Mouse (Mus musculus) common myeloid progenitor, adult 5-6 weeks (primary cell): ENCODE measurements around the gene Prr14l. TPM values are rescaled to one million over a fixed set of nuclear protein-coding genes. Genes with fewer than 3 reads are reported as not detected.
A peak's percentile ranks its signal among the peaks of the same experiment; 100 is the strongest.
"Not testable (repeated sequence)": the region's sequence is repeated elsewhere in the genome, so short reads cannot be mapped to it uniquely, and the experiment has no call there.

Source experiments
- ATAC-seq: replicated peaks from 2 replicates; pipeline ENCODE4 v1.8.0; 2016; ENCODE audit warnings: low read depth, mild to moderate bottlenecking, moderate TSS enrichment, inconsistent platforms; ENCODE audit not compliant: poor library complexity, severe bottlenecking
- total RNA-seq: library from RNA; stranded (forward); fragments of 200-1000, 187-1606 nt; gene quantifications from 2 replicates; pipeline ENCODE4 v1.2.3, GENCODE M21; 2017

Prr14l gene
- total RNA-seq, 1 experiment from 2014 or later: 37.7 TPM

DNA sequence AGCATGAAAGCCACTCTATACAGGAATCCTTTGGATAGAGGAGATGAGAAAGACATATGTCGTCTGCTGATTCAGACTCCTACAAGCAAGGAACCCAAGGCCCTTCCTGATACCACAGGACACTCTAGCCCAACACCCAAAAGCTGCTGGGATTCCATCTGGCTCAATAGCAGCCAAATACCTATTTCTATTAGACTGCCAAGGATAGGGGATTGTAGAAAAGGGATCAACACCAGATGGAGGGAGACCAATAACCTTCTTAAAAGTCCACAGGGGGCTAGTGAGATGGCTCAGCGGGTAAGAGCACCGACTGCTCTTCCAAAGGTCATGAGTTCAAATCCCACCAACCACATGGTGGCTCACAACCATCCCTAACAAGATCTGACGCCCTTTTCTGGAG lies 38.7 kb downstream of the Prr14l start:
- no peak for ATAC-seq

DNA sequence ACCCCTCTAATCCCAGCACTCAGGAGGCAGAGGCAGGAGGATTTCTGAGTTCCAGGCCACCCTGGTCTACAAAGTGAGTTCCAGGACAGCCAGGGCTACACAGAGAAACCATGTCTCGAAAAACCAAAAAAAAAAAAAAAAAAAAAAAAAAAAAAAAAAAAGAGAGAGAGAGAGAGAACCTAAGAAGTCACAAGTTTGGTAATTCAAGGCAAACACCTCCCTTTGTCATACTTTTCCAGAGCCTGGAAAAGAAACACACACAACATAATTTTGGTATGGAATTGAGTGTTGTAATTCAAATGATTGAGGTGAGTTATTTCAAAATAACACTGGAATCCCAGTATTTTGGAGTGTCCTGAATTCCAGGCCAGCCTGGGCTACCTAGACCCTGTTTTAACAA lies 67.6 kb downstream of the Prr14l start:
- ATAC-seq: not testable (repeated sequence)

DNA sequence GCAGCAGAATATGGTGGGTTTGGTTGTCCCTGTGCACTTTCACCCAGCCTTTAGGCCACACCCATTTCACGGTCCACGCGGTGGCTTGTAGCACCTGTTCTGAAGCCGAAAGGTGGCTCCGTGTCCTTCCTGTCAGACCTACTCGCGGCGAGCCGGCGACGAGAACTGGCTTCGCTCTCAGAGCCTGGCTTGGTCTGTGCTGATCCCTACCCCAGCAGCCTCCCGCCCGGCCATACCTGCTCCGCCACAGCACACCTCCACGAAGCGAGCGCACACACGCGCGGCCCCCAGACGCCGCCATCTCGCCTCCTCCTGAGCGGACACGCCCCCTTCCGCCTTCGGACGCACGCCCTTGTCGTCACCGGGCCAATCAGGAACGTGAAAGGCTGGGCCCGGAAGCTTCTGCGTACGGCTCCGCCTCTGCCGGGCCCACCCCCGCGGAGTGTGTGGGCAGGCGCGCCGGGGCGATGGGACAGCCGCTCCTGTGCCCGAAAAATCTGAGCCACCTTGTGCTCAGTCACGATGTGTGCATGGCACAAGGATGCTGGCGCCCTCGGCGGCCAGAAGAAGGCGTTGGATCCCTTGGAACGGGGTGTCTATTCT lies 68.6 kb downstream of the Prr14l start, which contains the start of gene Pisd:
Gene Pisd (minus strand): TSS at position 334 of the 603 bp plus-strand sequence.
- ATAC-seq: peak; percentile 99

DNA sequence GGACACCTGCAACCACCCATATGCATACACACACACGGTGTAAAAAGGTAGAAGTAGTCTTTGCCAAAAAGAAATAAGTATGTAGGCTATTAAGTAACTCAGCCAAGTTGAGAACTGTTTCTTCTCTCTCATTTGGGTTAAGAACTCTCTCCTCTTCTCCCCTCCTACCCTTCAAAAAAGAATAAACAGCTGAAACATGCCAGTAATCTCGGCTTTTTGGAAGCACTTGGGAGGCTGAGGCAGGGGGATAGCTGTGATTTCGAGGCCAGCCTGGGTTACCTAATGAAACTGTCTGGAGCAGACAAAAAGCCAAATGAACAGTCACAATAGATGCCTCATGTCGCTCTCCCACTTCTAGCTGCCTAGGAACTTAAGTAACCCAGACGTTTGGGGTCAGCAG lies 69.3 kb downstream of the Prr14l start:
- ATAC-seq: no peak

DNA sequence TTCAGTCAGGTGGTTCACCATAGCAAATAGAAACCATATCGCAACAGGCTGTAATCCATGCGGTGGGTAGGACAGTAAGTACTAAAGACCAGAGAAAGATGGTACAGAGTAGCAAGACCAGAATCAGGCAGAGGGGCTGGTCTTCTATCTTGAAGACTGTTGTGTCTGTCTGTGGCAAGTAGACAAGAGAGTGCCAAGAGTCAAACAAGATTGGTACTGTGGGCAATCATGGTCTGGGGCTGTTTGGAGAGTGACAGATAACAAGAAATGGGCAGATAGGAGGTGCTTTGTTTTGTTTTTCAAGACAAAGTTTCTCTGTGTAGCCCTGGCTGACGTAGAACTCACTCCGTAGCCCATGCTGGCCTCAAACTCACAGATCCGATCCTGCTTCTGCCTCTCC lies 72.5 kb downstream of the Prr14l start:
- ATAC-seq: no peak

DNA sequence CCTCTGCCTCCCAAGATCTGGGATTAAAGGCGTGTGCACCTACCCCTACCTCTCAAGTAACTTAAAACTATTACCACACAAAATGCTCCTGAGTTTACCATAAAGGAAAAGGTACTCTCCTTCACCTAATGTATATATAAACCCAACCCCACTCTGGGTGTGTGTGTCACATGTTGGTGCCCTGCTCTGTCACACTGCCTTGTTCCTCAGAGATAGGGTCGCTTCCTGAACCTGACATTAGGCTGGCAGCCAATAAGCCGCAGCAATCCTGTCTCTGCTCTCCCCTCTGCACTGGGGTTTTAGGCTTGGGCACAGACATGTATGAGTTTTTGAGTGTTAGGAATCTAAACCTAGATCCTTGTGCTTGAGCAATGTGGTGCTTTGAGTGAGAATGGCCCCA lies 75.9 kb downstream of the Prr14l start:
- peak; percentile 60 for ATAC-seq

DNA sequence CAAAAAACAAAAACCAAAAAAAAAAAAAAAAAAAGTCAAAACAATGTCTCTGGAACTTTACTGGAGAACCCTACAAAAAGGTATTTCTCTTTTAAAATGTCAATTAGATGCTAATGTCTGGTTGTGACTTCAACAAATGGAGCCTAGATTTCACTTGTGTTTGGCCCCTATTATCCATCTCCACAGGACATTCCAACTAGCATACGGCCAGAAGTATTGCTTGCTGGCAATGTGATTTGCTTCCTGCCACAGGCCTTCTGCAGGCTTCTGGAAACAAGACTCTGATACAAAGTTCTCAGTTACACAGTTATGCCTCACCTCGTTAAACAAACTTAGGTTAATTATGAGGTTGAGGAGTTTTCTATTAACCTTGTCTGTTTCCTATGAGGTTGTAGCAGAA lies 81.7 kb downstream of the Prr14l start:
- no peak for ATAC-seq

DNA sequence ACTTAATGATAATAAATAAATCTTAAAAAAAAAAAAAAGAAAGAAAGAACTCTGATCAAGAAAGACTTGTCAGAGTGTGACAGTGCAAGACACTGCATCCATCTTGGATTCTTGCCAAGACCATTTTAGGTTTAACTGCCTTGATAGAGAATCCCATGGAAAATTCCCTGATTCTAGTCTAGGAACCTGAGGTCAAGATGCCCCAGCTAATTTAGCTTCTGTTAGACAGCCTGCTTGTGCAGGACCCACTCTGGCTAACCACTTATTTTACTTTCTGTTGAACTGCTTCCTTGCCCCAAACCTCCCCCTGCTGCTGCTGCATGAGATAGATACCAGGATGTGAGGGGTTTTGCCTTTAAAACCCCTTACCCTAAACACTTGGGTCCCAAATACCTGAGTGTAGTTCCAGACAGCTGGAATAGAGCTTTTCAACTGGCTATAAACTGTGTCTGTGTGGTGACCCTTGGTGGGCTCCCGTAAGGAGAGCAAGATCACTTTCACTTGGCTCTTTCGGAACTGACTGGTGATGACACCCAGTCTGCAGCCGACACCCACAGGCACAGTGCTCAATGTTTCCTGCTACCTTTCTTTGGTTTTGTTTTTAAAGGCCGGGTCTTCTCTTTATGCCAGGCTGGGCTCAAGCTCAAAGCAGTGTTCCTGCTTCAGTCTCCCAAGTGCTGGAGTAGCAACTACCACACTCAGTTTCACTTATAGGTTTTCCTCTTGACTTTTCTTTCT lies 86.3 kb downstream of the Prr14l start:
- no peak for ATAC-seq

DNA sequence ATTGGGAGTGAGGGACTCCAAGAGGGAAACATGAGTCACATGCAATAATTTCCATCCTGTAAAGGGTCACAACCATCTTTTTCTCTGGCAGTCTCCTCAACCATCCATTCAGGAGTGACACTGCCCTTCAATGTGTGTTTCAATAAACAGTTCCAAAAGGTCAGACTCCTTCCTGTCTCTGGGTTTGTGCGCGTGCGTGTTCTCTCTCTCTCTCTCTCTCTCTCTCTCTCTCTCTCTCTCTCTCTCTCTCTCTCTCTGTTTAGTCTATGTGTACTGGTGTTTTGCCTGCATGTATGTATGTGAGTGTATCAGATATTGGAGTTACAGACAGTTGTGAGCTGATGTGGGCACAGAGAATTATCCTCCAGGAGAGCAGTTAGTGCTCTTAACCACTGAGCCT lies 87.1 kb downstream of the Prr14l start:
- no peak for ATAC-seq

DNA sequence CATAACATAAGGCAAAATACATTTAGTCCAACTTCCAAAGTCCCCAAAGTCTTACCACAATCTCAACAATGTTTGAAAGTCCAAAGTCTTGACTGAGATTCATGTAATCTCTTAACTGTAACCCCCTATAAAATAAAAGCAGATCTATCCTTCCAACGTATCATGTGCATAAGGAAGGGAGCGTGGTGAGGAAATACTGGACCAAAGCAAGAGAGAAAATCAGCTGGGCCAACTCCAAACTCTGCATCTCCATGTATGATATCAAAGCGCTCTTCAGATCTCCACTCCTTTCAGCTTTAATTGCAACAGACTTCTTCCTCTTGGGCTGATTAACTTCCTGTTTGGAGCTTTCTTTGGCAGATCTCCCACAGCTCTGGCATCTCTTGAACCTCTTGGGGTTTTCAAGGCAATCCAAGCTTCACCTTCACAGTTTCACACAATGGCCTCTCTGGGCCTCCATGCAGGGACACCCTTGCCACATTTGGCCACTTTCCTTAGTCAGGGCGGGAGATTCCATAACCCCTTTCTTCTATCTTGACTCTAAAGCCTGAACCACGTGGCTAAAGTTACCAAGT lies 92.4 kb downstream of the Prr14l start:
- ATAC-seq: peak; percentile 83

DNA sequence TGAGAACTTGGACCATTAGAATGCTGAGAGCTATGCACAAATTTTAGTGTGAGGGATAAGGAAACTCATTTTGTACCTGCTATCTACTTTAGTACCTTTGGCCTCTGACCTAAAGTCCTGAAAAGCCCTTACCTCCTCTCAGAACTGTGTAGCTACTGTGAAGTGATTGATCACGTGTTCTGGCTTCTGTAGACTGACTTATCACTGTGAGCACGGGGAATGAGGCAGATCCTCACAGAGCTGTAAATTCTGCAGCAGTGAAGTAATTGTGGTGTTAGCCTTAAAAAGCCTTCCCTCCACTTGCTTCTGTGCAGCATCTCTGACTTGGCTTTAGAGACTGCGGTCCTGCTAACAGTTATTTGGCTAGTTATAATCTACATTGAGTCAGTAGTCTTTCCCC lies 93.3 kb downstream of the Prr14l start:
- no peak for ATAC-seq

DNA sequence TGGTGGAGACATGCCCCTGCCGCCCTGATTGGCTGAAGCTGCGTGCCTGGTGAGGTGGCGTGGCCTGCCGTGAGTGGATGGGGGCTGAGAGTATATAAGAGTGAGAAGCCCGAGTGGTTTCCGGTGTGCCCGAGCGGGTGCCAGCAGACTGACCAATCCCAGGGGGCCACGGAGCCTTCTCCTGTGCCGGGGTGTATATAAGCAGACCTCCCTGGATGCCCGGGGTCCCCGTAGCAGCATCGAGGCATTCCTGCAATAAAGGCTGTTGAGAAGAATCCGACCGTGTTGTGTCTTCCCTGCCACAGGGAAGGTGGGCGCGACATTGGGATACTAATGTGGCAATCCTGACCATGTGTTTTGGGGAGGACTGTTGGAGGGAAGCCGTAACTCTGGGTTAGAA lies 93.7 kb downstream of the Prr14l start:
- ATAC-seq: not testable (repeated sequence)

DNA sequence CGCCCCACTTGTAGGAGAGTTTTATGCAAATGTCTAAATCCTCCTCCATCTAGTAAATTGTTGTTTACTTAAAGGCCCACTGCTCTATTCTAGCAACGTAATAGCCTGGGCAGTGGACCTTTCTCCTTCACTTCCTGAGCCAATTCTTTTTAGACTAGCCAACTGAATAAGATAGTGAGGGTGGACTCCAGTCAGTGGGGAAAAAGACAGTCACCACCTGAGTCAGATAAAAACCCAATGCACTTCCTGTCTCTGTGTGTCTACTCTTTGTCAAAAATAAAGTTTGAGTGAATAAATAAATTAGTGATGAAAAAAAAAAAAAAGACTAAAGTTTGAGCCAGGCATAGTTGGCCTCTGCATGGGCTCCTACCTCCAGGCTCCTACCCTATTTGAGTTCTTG lies 94.4 kb downstream of the Prr14l start:
- ATAC-seq: no peak

DNA sequence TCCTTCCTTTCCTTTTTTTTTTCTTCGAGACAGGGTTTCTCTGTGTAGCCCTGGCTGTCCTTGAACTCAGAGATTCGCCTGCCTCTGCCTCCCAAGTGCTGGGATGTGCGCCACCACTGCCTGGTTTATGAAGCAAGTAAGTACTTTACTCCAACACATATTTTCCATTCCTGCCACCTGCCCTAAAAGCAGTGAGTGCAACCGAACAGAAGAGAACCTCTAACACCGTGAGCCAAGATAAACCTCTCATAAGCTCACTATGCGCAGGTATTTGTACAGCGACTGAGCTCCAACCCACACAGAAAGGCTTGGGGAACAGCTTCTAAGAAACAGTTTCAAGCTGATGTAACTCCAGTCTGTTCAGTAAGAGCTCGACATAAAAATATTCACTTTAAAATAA lies 97.9 kb downstream of the Prr14l start:
- no peak for ATAC-seq

DNA sequence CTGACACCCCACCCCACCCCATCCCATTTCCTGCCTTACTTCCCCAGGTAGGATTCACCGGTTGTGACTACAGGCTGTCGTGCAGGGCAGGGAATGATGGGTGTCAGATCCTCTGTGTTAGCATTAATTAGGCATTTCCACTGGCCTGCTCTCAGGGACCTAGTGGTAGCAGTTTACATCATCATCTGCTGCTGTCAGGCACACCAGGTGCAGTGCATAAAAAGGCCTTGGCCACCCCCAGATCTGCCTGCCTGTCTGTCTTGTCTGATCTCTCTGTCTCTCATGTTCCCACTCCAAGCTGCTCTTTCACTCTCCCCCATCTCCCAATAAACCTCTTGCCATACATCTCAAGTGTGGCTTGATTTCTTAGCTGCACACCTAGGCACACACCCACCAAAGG lies 102.3 kb downstream of the Prr14l start:
- ATAC-seq: no peak

DNA sequence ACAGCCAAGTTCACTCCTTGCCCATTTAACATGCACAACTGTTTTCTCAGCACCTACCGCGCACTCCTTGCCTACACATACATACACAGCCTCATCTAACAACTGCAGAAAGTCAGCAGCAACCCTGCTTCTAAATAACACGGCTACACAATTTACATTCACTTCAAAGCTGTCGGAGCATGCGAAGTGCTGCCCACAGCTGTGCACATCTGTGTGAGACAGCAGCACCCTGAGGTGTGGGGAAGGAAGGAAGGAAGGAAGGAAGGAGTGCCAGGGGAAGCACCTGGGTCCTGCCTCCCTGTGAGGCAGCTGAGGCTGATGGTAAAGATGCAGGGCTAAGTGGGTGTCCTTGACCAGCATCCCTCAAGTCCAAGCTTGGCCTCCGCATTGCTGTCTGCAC lies 105.1 kb downstream of the Prr14l start:
- ATAC-seq: no peak

DNA sequence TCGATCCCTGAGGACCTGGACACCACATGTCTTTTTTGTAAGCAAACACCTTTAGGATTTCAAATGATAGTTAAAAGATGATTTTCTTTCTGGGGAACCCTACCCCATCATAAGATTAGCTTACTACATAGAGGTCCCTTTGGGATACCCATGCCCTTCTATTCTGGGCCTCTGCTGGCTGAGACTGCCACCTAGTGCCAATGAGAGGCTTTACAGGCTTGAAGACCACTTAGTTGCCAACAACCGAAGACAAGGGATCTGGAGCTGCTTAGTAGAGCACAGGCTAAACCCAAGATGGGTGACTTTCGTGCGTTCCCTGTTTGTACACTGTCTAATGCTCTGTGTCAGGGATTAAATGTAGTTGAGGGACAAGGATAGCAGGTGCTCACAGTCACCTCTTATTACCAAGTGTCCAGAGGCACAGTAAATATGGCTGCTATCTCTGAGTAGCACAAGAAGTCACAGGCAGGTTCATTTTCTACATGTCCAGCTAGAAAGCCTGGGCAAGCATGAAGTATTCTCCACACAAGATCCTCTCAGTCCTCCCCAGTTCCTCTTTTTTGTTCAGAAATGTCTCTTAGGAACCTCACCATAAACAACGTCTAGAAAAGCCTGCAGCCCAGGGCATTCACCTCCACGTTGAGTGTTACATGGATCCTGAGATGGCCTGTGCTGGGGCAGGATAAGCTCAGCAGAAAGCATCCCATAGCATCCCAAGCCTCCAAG lies 106.2 kb downstream of the Prr14l start:
- peak; percentile 62; the same call in 1 of the 2 replicates for ATAC-seq

DNA sequence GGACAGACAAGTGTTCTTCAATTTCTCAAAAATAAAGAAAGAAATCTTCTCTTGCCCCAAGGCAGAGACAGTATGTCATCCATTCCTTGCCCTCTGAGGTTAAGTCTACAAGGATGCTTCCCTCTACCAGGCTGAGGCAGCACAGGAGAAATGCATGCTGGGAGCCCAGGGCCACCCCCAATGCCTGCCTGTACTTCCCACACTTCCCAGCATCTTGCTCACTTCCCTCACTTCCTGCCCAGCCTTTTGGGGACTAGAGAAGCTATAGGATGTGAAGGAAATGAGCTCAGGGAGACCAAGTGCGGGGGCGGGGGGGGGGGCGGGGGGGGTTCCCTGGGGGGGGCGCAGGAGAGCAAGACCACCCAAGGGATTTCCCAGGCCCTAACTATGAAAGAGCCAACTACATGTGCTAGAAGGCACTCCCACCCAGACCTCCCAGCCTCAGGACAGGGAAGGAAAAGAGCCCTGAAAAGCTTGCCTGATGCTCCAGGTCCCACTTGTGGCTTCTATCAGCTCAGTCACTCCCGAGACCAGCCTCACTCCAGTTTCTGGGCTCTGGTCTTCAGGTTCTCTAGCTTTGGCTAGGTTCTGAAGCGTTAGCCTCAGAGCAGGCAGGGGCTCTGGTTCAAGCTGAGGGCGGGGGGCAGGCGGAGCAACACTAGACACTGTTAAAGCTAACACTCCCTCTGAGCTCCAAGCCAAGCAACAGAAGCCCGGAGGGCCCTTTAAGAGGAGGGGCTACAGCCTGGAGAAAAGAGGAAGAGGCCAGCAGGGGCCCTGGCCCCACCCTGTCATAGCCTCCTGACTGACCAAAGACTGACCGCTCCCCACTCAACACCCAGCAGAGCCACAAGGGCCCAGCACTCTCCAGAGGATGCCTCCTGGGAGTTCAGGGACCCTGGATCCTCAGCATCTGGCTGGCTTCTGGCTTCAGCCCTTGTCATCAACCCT lies 108.1 kb downstream of the Prr14l start:
- ATAC-seq: peak; percentile 87

DNA sequence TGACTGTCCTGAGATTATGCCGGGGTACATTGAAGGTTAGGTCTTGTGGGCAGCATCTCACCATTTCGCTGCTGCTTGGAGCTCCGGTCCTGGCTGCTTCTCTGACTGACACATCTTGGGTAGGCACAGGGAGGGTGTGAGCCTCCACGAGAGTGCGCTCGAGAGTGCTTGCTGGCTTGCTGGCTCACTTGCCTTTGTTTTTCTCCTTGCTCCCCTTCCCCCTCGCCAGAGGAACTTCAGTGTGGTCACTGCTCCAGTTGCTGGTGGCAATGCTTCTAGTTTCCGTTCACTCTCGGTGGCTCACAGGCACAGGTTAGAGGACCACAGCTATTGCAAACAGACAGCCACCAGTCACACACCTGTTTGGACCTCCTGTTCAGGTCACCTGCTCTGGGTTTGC lies 111.9 kb downstream of the Prr14l start:
- ATAC-seq: peak; percentile 16

DNA sequence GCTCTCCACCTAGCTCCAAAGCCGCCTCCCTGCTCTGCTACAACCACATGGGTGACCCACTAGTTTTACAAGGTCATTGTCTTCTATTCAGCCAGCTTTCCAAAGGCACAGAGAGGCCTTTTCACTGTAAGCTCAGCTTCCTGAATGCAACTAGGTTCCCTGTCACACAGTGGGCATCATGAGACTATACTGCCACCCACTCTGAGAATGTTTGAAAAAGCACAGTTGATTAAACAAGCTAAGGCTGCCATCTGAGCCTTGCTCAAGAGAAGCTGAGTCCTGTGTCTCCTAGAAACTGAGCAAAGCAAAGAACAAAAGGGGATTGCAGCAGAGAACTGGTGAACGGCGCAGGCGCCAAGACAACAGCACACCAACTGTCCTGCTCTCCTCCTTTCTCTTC lies 112.7 kb downstream of the Prr14l start:
- ATAC-seq: peak; percentile 18; the same call in 1 of the 2 replicates
